8 mouse cellular contexts compared by ENCODE assay signal in genomic region chr6:70911668-70912395, GRCm38 (mm10). TPM values are rescaled to one million over a fixed set of nuclear protein-coding genes. Genes with fewer than 3 reads are reported as not detected.
DNase-seq lines count a peak whose midpoint lies in the region; ATAC-seq lines count a peak whose summit lies in the region.

No protein-coding gene starts in this region.

- peak overlapping the region; percentile 19; the same call in 1 of the 2 replicates for H3K4me3 ChIP-seq in heart, embryonic 15.5 days
- no peak overlapping the region for H3K4me3 ChIP-seq in hindbrain, embryonic 11.5 days (ENCODE audit: low read depth, low read length)
- H3K4me3 ChIP-seq in neural tube, embryonic 13.5 days, result no peak overlapping the region

- H3K27me3 ChIP-seq in heart, embryonic 15.5 days, result peaks cover 9% of the 10 kb centered on the region; the same call in 1 of the 2 replicates
- H3K27me3 ChIP-seq in hindbrain, embryonic 11.5 days (ENCODE audit: control insufficient read depth, insufficient read depth, low read length), result no peaks in the 10 kb centered on the region
- H3K27me3 ChIP-seq in neural tube, embryonic 13.5 days, result peaks cover 6% of the 10 kb centered on the region; the same call in 1 of the 2 replicates

- no peaks in the 10 kb centered on the region for H3K9me3 ChIP-seq in heart, embryonic 15.5 days (replicated peaks)
- H3K9me3 ChIP-seq in hindbrain, embryonic 11.5 days (ENCODE audit: control insufficient read depth, low read length), result no peaks in the 10 kb centered on the region
- H3K9me3 ChIP-seq in neural tube, embryonic 13.5 days, result no peaks in the 10 kb centered on the region

- no peaks in the 10 kb centered on the region for H3K36me3 ChIP-seq in heart, embryonic 15.5 days
- no peaks in the 10 kb centered on the region for H3K36me3 ChIP-seq in hindbrain, embryonic 11.5 days (ENCODE audit: control insufficient read depth, insufficient read depth, low read length)
- H3K36me3 ChIP-seq in neural tube, embryonic 13.5 days, result 0 out of 2 replicates have a peak, but pooled peaks cover under 1% of the 10 kb centered on the region

- no peak for ATAC-seq in heart, embryonic 15.5 days (replicated peaks; ENCODE audit: insufficient number of reproducible peaks, insufficient read depth, low FRiP score, low read depth)
- ATAC-seq in hindbrain, embryonic 11.5 days (ENCODE audit: low FRiP score), result no peak
- ATAC-seq in neural tube, embryonic 13.5 days (ENCODE audit: low read depth), result peak; percentile 70

- H3K4me2 ChIP-seq in heart, embryonic 15.5 days, result peak overlapping the region; percentile 56
- no peak overlapping the region for H3K4me2 ChIP-seq in hindbrain, embryonic 11.5 days (replicated peaks; ENCODE audit: low read depth, low read length)
- H3K4me2 ChIP-seq in neural tube, embryonic 13.5 days, result peak overlapping the region; percentile 40

- DNase-seq in heart, adult 18-20 months, result no peak
- peak; percentile 79 for DNase-seq in cerebellum, adult 9-10 months
- DNase-seq in hindbrain, embryonic 11.5 days (ENCODE audit: low spot score), result peak; percentile 19
- DNase-seq in left cerebral cortex, postnatal 14 days (ENCODE audit: low spot score in 2 of 2), result peak; percentile 35 to 66
- DNase-seq in testis, postnatal 14 days (ENCODE audit: low spot score), result no peak
- DNase-seq in thymus, postnatal 25 days, result no peak

- 11% methylated on average over 20 of the region's 20 CpGs for WGBS in heart, embryonic 15.5 days
- WGBS in hindbrain, embryonic 11.5 days, result 14% methylated on average over 20 of the region's 20 CpGs
- 18% methylated on average over 20 of the region's 20 CpGs for WGBS in neural tube, embryonic 13.5 days

- no peak overlapping the region for H3K27ac ChIP-seq in heart, embryonic 15.5 days
- H3K27ac ChIP-seq in hindbrain, embryonic 11.5 days (ENCODE audit: low read depth, low read length), result no peak overlapping the region
- no peak overlapping the region for H3K27ac ChIP-seq in neural tube, embryonic 13.5 days (replicated peaks)

- H3K4me1 ChIP-seq in heart, embryonic 15.5 days (replicated peaks), result peaks cover 12% of the 10 kb centered on the region
- 0 out of 2 replicates have a peak, but pooled peaks cover 2% of the 10 kb centered on the region for H3K4me1 ChIP-seq in hindbrain, embryonic 11.5 days (replicated peaks; ENCODE audit: control insufficient read depth, insufficient read depth, low read length)
- peaks cover 9% of the 10 kb centered on the region; the same call in 1 of the 2 replicates for H3K4me1 ChIP-seq in neural tube, embryonic 13.5 days (replicated peaks)

- H3K9ac ChIP-seq in heart, embryonic 15.5 days, result no peak overlapping the region
- H3K9ac ChIP-seq in hindbrain, embryonic 11.5 days (ENCODE audit: low read depth, low read length), result no peak overlapping the region
- H3K9ac ChIP-seq in neural tube, embryonic 13.5 days, result no peak overlapping the region

- intact Hi-C loops in left cerebral cortex, postnatal 14 days (cut with DNase I), result loop anchor here (10.0 kb wide), 1 partner anchor 213 kb away; no protein-coding TSS in a partner anchor

RNA-seq across cellular contexts. Expression of gene Tex37, which starts 6.9 kb away (rescaled TPM):
- not detected in 2 replicates for polyA plus RNA-seq in heart, embryonic 15.5 days (2015; fragmentation: Nextera tagmentation; extraction: Ambion mirVana)
- not detected for total RNA-seq in heart, adult 18-20 months (2021)
- not detected in 2 replicates for polyA plus RNA-seq in hindbrain, embryonic 11.5 days (2014; fragmentation: Nextera tagmentation; extraction: Ambion mirVana)
- total RNA-seq in left cerebral cortex, postnatal 14 days (2021), result not detected
- not detected in 2 replicates for polyA plus RNA-seq in neural tube, embryonic 13.5 days (2015; fragmentation: Nextera tagmentation; extraction: Ambion mirVana)

RNA-seq across cellular contexts. Expression of gene Foxi3, which starts 44.5 kb away (rescaled TPM):
- polyA plus RNA-seq in heart, embryonic 15.5 days (2015; fragmentation: Nextera tagmentation; extraction: Ambion mirVana), result not detected in 2 replicates
- total RNA-seq in heart, adult 18-20 months (2021), result not detected
- not detected in 2 replicates for polyA plus RNA-seq in hindbrain, embryonic 11.5 days (2014; fragmentation: Nextera tagmentation; extraction: Ambion mirVana)
- total RNA-seq in left cerebral cortex, postnatal 14 days (2021), result not detected
- not detected in 2 replicates for polyA plus RNA-seq in neural tube, embryonic 13.5 days (2015; fragmentation: Nextera tagmentation; extraction: Ambion mirVana)

Comparison
In these comparisons a context has a peak if more than half of its experiments do, and no peak if none do; other contexts are left out.
1. DNase-seq: peak in cerebellum, adult 9-10 months (single experiment), hindbrain, embryonic 11.5 days (single experiment) and left cerebral cortex, postnatal 14 days (2 of 2); none in heart, adult 18-20 months (0 of 2), testis, postnatal 14 days (single experiment) and thymus, postnatal 25 days (single experiment).